9 mouse cellular contexts compared by ENCODE assay signal in genomic region chr2:166097443-166098291, GRCm38 (mm10). TPM values are rescaled to one million over a fixed set of nuclear protein-coding genes. Genes with fewer than 3 reads are reported as not detected.
DNase-seq lines count a peak whose midpoint lies in the region; ATAC-seq and TF ChIP-seq lines count a peak whose summit lies in the region.
"Had no signal": no experiment of that assay in that cellular context is flagged by ENCODE, and none has a peak within 500 bp of the region (broad histone marks: within the 10 kb centered on the region; RNA-seq: fewer than 3 reads in every experiment).

No protein-coding gene starts in this region.

- TF ChIP-seq RAD21 in MEL (IDR thresholded peaks at IDR 0.05; ENCODE audit: low read depth, low read length), result peak; percentile 37

- no peak for ATAC-seq in embryonic facial prominence, embryonic 12.5 days (ENCODE audit: insufficient number of reproducible peaks, insufficient read depth, low FRiP score, low TSS enrichment)
- peak; percentile 44; the same call in 1 of the 2 replicates for ATAC-seq in kidney, embryonic 16.5 days (ENCODE audit: low FRiP score, low TSS enrichment)
- ATAC-seq in megakaryocyte, adult 5-6 weeks (ENCODE audit: poor library complexity, severe bottlenecking), result no peak

- H3K4me3 ChIP-seq in kidney, adult 2 months (ENCODE audit: insufficient read depth, low read depth, low read length), result no peak overlapping the region
- H3K4me3 ChIP-seq in MEL (ENCODE audit: control insufficient read depth in 1 of 2, insufficient read depth in 1 of 2, low read depth in 2 of 2, low read length in 2 of 2), result no peak overlapping the region
- no peak overlapping the region for H3K4me3 ChIP-seq in embryonic facial prominence, embryonic 12.5 days
- H3K4me3 ChIP-seq in kidney, embryonic 16.5 days (ENCODE audit: low read length), result no peak overlapping the region
- H3K4me3 ChIP-seq: erythroblast, embryonic 14.5 days had no signal

- no peak overlapping the region for H3K27ac ChIP-seq in kidney, adult 2 months (ENCODE audit: insufficient read depth, low read depth, low read length)
- no peak overlapping the region for H3K27ac ChIP-seq in MEL (ENCODE audit: control insufficient read depth, low read depth, low read length)
- H3K27ac ChIP-seq in embryonic facial prominence, embryonic 12.5 days, result peak overlapping the region; percentile 43; the same call in 1 of the 2 replicates
- H3K27ac ChIP-seq in kidney, embryonic 16.5 days (ENCODE audit: low read length), result no peak overlapping the region

- peak; percentile 58 for TF ChIP-seq CTCF in kidney, adult 2 months (conservative IDR thresholded peaks at IDR 0.05; ENCODE audit: insufficient read depth, insufficient read length, low read depth, low read length)
- TF ChIP-seq CTCF in MEL (IDR thresholded peaks at IDR 0.05 in 2 of 3, conservative IDR thresholded peaks at IDR 0.05 in 1 of 3; ENCODE audit: control insufficient read depth in 1 of 3, insufficient read depth in 1 of 3, low read depth in 2 of 3, low read length in 3 of 3, poor library complexity in 1 of 3, severe bottlenecking in 1 of 3), result peak; percentile 25 to 66 (median 43)

- WGBS in kidney, adult 2 months, result 82% methylated on average over 18 of the region's 18 CpGs
- 72% methylated on average over 18 of the region's 18 CpGs for WGBS in embryonic facial prominence, embryonic 12.5 days
- 80% methylated on average over 18 of the region's 18 CpGs for WGBS in kidney, embryonic 16.5 days

- no peaks in the 10 kb centered on the region for H3K79me2 ChIP-seq in MEL (ENCODE audit: control insufficient read depth, insufficient read depth, low read length, poor library complexity)

- no peaks in the 10 kb centered on the region for H3K4me1 ChIP-seq in kidney, adult 2 months (ENCODE audit: control insufficient read depth, insufficient read depth, low read length)
- H3K4me1 ChIP-seq in MEL (ENCODE audit: control insufficient read depth in 1 of 2, insufficient read depth in 2 of 2, low read length in 2 of 2), result no peaks in the 10 kb centered on the region
- H3K4me1 ChIP-seq in embryonic facial prominence, embryonic 12.5 days, result peaks cover 5% of the 10 kb centered on the region; the same call in 1 of the 2 replicates
- peaks cover 3% of the 10 kb centered on the region; the same call in 1 of the 2 replicates for H3K4me1 ChIP-seq in kidney, embryonic 16.5 days (ENCODE audit: insufficient read depth, low read length)

- no peaks in the 10 kb centered on the region for H3K9me3 ChIP-seq in MEL (replicated peaks; ENCODE audit: insufficient read depth, low read length)
- H3K9me3 ChIP-seq in embryonic facial prominence, embryonic 12.5 days, result no peaks in the 10 kb centered on the region
- 0 out of 2 replicates have a peak, but pooled peaks cover 3% of the 10 kb centered on the region for H3K9me3 ChIP-seq in kidney, embryonic 16.5 days (ENCODE audit: low read length)

- TF ChIP-seq EP300 in MEL (IDR thresholded peaks at IDR 0.05; ENCODE audit: low read depth in 1 of 2, low read length in 2 of 2), result no peak

- H3K4me2 ChIP-seq in embryonic facial prominence, embryonic 12.5 days (replicated peaks), result no peak overlapping the region
- no peak overlapping the region for H3K4me2 ChIP-seq in kidney, embryonic 16.5 days (replicated peaks; ENCODE audit: low read depth, low read length)

- no peaks in the 10 kb centered on the region for H3K36me3 ChIP-seq in kidney, adult 2 months (ENCODE audit: control insufficient read depth, insufficient read depth, low read length)
- no peaks in the 10 kb centered on the region for H3K36me3 ChIP-seq in MEL (ENCODE audit: control insufficient read depth in 1 of 2, insufficient read depth in 2 of 2, low read length in 2 of 2)
- peaks cover 55% of the 10 kb centered on the region for H3K36me3 ChIP-seq in embryonic facial prominence, embryonic 12.5 days
- peaks cover 15% of the 10 kb centered on the region; the same call in 1 of the 2 replicates for H3K36me3 ChIP-seq in kidney, embryonic 16.5 days (ENCODE audit: insufficient read depth, low read length)

- H3K27me3 ChIP-seq in kidney, adult 2 months (replicated peaks; ENCODE audit: control insufficient read depth, insufficient read depth, low read length), result no peaks in the 10 kb centered on the region
- H3K27me3 ChIP-seq in MEL (ENCODE audit: control insufficient read depth in 1 of 2, insufficient read depth in 2 of 2, low read length in 2 of 2), result no peaks in the 10 kb centered on the region
- no peaks in the 10 kb centered on the region for H3K27me3 ChIP-seq in embryonic facial prominence, embryonic 12.5 days
- H3K27me3 ChIP-seq in kidney, embryonic 16.5 days (ENCODE audit: insufficient read depth, low read length), result no peaks in the 10 kb centered on the region

- TF ChIP-seq POLR2A in kidney, adult 2 months (IDR thresholded peaks at IDR 0.05; ENCODE audit: low read depth, low read length), result no peak
- TF ChIP-seq POLR2A in MEL (IDR thresholded peaks at IDR 0.05; ENCODE audit: control insufficient read depth in 1 of 2, insufficient read depth in 1 of 2, low read depth in 1 of 2, low read length in 2 of 2, poor library complexity in 1 of 2), result no peak

- no peak overlapping the region for H3K9ac ChIP-seq in MEL (ENCODE audit: control insufficient read depth, low read depth, low read length, poor library complexity, severe bottlenecking)
- H3K9ac ChIP-seq in embryonic facial prominence, embryonic 12.5 days, result no peak overlapping the region
- H3K9ac ChIP-seq in kidney, embryonic 16.5 days (replicated peaks; ENCODE audit: low read length), result no peak overlapping the region

- peak; percentile 71 for DNase-seq in kidney, adult 2 months
- no peak for DNase-seq in kidney, adult 11 months
- peak; percentile 55 for DNase-seq in MEL (ENCODE audit: low read depth, low spot score)
- peak; percentile 30 to 48 for DNase-seq in natural killer cell, adult 2 months (ENCODE audit: low spot score in 2 of 2)
- DNase-seq in urinary bladder, adult 2 months (ENCODE audit: low spot score), result no peak

TF ChIP-seq in MEL, 35 proteins besides CTCF, POLR2A, EP300 and RAD21:
- TF ChIP-seq UBTF (IDR thresholded peaks at IDR 0.05; ENCODE audit: borderline replicate concordance, insufficient read depth, low read depth, low read length) (no peak), ETS1 (IDR thresholded peaks at IDR 0.05; ENCODE audit: low read depth, low read length) (no peak), JUND (IDR thresholded peaks at IDR 0.05; ENCODE audit: low read depth, low read length) (no peak), SMC3 (IDR thresholded peaks at IDR 0.05; ENCODE audit: low read depth, low read length) (peak; percentile 66)

RNA-seq across cellular contexts. Expression of gene Sulf2, which starts 57.8 kb away (rescaled TPM):
- polyA plus RNA-seq in kidney, adult 2 months (2012; rRNA removed), result 18.6 and 23.8 TPM in 2 replicates
- total RNA-seq in MEL (2012; rRNA removed), result not detected in 2 replicates
- polyA plus RNA-seq in MEL (2012; ENCODE audit: insufficient read depth in 1 of 2, insufficient read length in 2 of 2, low read depth in 1 of 2, low replicate concordance in 2 of 2, missing spikeins in 1 of 2), result not detected
- polyA plus RNA-seq in embryonic facial prominence, embryonic 12.5 days (2016; fragmentation: Nextera tagmentation; extraction: Ambion mirVana), result 229 and 238 TPM in 2 replicates
- polyA plus RNA-seq in kidney, embryonic 16.5 days (2015; fragmentation: Nextera tagmentation; extraction: Ambion mirVana), result 52.7 and 54.8 TPM in 2 replicates
- 71.3 and 72.6 TPM in 2 replicates for total RNA-seq in megakaryocyte, adult 5-6 weeks (2015)
- 47.4 and 51.1 TPM in 2 replicates for total RNA-seq in megakaryocyte, adult 5-6 weeks (2017)
- 78.8 and 93.4 TPM in 2 replicates for polyA plus RNA-seq in urinary bladder, adult 2 months (2012; rRNA removed)

Comparison
In these comparisons a context has a peak if more than half of its experiments do, and no peak if none do; other contexts are left out.
1. DNase-seq: peak in kidney, adult 2 months (single experiment), MEL (single experiment) and natural killer cell, adult 2 months (2 of 2); none in kidney, adult 11 months (single experiment) and urinary bladder, adult 2 months (single experiment).
2. RNA of gene Sulf2, which starts 57.8 kb away (polyA plus RNA-seq): 229 to 238 TPM in embryonic facial prominence, embryonic 12.5 days, 78.8 to 93.4 TPM in urinary bladder, adult 2 months, 52.7 to 54.8 TPM in kidney, embryonic 16.5 days and 18.6 to 23.8 TPM in kidney, adult 2 months; not detected in MEL; every median in the first group is over 10 times any median in the second.